Mouse (Mus musculus): ENCODE results near the gene Dpf1.

DNA sequence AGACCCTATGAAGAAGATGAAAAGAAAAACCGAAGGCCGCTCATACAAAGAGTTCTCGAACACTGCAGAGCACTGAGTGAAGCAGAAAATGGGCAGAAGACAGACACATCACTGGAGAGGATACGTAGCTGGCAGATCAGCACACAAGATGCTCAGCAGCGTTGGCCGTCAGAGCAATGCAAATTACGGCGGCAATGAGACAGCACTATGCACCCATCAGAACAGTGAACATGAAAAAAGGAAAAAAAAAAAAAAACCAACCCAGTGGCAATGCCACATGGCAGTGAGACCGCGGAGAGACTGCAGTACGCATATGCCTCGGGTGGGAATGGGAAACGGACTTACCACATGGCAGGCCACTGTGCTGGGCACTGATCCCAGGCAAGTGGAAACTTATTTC is 57.7 kb downstream of the Dpf1 start:
- TF ChIP-seq CTCF (IDR thresholded peaks at IDR 0.05; ENCODE audit: low read depth) (no peak), EP300 (optimal IDR thresholded peaks at IDR 0.05) (no peak)
